Mouse (Mus musculus) embryonic facial prominence, embryonic 11.5 days (tissue): ENCODE results near the gene Pcnt. TPM values are rescaled to one million over a fixed set of nuclear protein-coding genes. Genes with fewer than 3 reads are reported as not detected.

Experiments used
- ATAC-seq: fragments of 200-750 bp; cut with Nextera tagmentation; replicated peaks from 2 replicates; pipeline ENCODE4 v1.8.0; 2017; ENCODE audit warnings: low read depth; ENCODE audit not compliant: insufficient number of reproducible peaks, low FRiP score, low TSS enrichment
- DNase-seq: peaks from one replicate; pipeline ENCODE4 v3.0.0-alpha.2; 2015; ENCODE audit warnings: low spot score
- H3K27ac ChIP-seq: fragments of 300-500 bp; sonication (generic); replicated peaks from 2 replicates; pipeline ENCODE4 v1.5.1; 2014; ENCODE audit warnings: mild to moderate bottlenecking, low read depth, low read length, control low read depth
- H3K27me3 ChIP-seq: fragments of 300-500 bp; sonication (generic); 2 replicates; pipeline ENCODE4 v1.6.1; 2014; ENCODE audit warnings: mild to moderate bottlenecking, low read length, moderate library complexity, mixed read lengths; ENCODE audit not compliant: control insufficient read depth, insufficient read depth
- H3K36me3 ChIP-seq: fragments of 300-500 bp; sonication (generic); replicated peaks from 2 replicates; pipeline ENCODE4 v1.6.1; 2014; ENCODE audit warnings: low read depth, mild to moderate bottlenecking, low read length, moderate library complexity, mixed read lengths; ENCODE audit not compliant: control insufficient read depth, insufficient read depth
- H3K4me1 ChIP-seq: fragments of 300-500 bp; sonication (generic); 2 replicates; pipeline ENCODE4 v1.6.1; 2014; ENCODE audit warnings: low read length, mixed read lengths; ENCODE audit not compliant: control insufficient read depth, insufficient read depth
- H3K4me2 ChIP-seq: fragments of 300-500 bp; sonication (generic); 2 replicates; pipeline ENCODE4 v1.6.1; 2014; ENCODE audit warnings: low read depth, mild to moderate bottlenecking, control low read depth, low read length, moderate library complexity
- H3K4me3 ChIP-seq: fragments of 300-500 bp; sonication (generic); 2 replicates; pipeline ENCODE4 v1.5.1; 2014; ENCODE audit warnings: low read depth, low read length, control low read depth
- H3K9ac ChIP-seq: fragments of 300-500 bp; sonication (generic); replicated peaks from 2 replicates; pipeline ENCODE4 v1.6.1; 2014; ENCODE audit warnings: mild to moderate bottlenecking, control low read depth, low read length
- H3K9me3 ChIP-seq: fragments of 300-500 bp; sonication (generic); replicated peaks from 2 replicates; pipeline ENCODE4 v1.6.1; 2016; ENCODE audit warnings: mild to moderate bottlenecking, low read length, inconsistent platforms, mixed read lengths; ENCODE audit not compliant: control insufficient read depth
- WGBS: fragments of 180-500 bp; shearing (Covaris S2); extraction: QIAGEN DNeasy Blood & Tissue Kit; methylation state at CpG from one replicate; pipeline ENCODE4 v1.1.7; 2014; 5-methylcytosine and 5-hydroxymethylcytosine counted together
- polyA plus RNA-seq: library from polyadenylated mRNA; unstranded; fragments of >200 nt; fragmentation: Nextera tagmentation; extraction: Ambion mirVana; gene quantifications from 2 replicates; pipeline ENCODE4 v1.2.1, GENCODE M21; 2014

Gene Pcnt
- polyA plus RNA-seq, 1 experiment from 2014 or later: 14.3 TPM

- Histone ChIP-seq H3K27ac (no peak overlapping the region), H3K9me3 (no peaks in the 10 kb centered on the region), H3K36me3 (no peaks in the 10 kb centered on the region), H3K4me2 (no peak overlapping the region), H3K4me1 (no peaks in the 10 kb centered on the region), H3K27me3 (no peaks in the 10 kb centered on the region), H3K9ac (no peak overlapping the region), H3K4me3 (no peak overlapping the region)
- 77% methylated on average over 2 of the region's 2 CpGs for WGBS
- ATAC-seq: no peak
- DNase-seq: no peak
These were observed 110.5 kb downstream of the Pcnt start for GRCm38 (mm10) chr10:76332040-76332439.

- DNase-seq (no peak), ATAC-seq (no peak)
- H3K27me3 ChIP-seq: no peaks in the 10 kb centered on the region
- H3K4me3 ChIP-seq: no peak overlapping the region
- no peaks in the 10 kb centered on the region for H3K9me3 ChIP-seq
- H3K4me1 ChIP-seq: no peaks in the 10 kb centered on the region
- no peaks in the 10 kb centered on the region for H3K36me3 ChIP-seq
- 81% methylated on average over 4 of the region's 4 CpGs for WGBS
- no peak overlapping the region for H3K9ac ChIP-seq
- no peak overlapping the region for H3K4me2 ChIP-seq
- H3K27ac ChIP-seq: no peak overlapping the region
These were observed 113.5 kb downstream of the Pcnt start for GRCm38 (mm10) chr10:76329093-76329492.

- WGBS: 94% methylated on average over 3 of the region's 3 CpGs
- ATAC-seq: no peak
- H3K4me3 ChIP-seq: no peak overlapping the region
- no peak overlapping the region for H3K27ac ChIP-seq
- H3K4me1 ChIP-seq: no peaks in the 10 kb centered on the region
- no peaks in the 10 kb centered on the region for H3K9me3 ChIP-seq
- no peaks in the 10 kb centered on the region for H3K27me3 ChIP-seq
- H3K36me3 ChIP-seq: no peaks in the 10 kb centered on the region
- no peak for DNase-seq
- H3K4me2 ChIP-seq: no peak overlapping the region
- H3K9ac ChIP-seq: no peak overlapping the region
These were observed 114.0 kb downstream of the Pcnt start for GRCm38 (mm10) chr10:76328574-76328973.

- no peaks in the 10 kb centered on the region for H3K9me3 ChIP-seq
- no peak overlapping the region for H3K9ac ChIP-seq
- no peak for ATAC-seq
- no peak overlapping the region for H3K4me2 ChIP-seq
- no peak overlapping the region for H3K4me3 ChIP-seq
- no peaks in the 10 kb centered on the region for H3K36me3 ChIP-seq
- no peaks in the 10 kb centered on the region for H3K27me3 ChIP-seq
- WGBS: 75% methylated on average over 6 of the region's 6 CpGs
- no peaks in the 10 kb centered on the region for H3K4me1 ChIP-seq
- H3K27ac ChIP-seq: no peak overlapping the region
- peak; percentile 40 for DNase-seq
These were observed 116.1 kb downstream of the Pcnt start for GRCm38 (mm10) chr10:76326304-76327006.

GRCm38 (mm10) chr10:76317623-76318022 lies 125.0 kb downstream of the Pcnt start:
- H3K27ac ChIP-seq: no peak overlapping the region
- H3K4me3 ChIP-seq: no peak overlapping the region
- H3K9ac ChIP-seq: no peak overlapping the region
- peaks cover 5% of the 10 kb centered on the region for H3K36me3 ChIP-seq
- DNase-seq: no peak
- H3K4me2 ChIP-seq: no peak overlapping the region
- H3K4me1 ChIP-seq: no peaks in the 10 kb centered on the region
- no peaks in the 10 kb centered on the region for H3K27me3 ChIP-seq
- no peak for ATAC-seq
- 88% methylated on average over 12 of the region's 12 CpGs for WGBS
- H3K9me3 ChIP-seq: no peaks in the 10 kb centered on the region

- Histone ChIP-seq H3K9ac (no peak overlapping the region), H3K27ac (no peak overlapping the region), H3K36me3 (peaks cover 5% of the 10 kb centered on the region), H3K4me3 (no peak overlapping the region), H3K27me3 (no peaks in the 10 kb centered on the region), H3K4me1 (no peaks in the 10 kb centered on the region), H3K4me2 (no peak overlapping the region), H3K9me3 (no peaks in the 10 kb centered on the region)
- 75% methylated on average over 7 of the region's 7 CpGs for WGBS
- no peak for ATAC-seq
- no peak for DNase-seq
These were observed 126.4 kb downstream of the Pcnt start for GRCm38 (mm10) chr10:76316194-76316593.

GRCm38 (mm10) chr10:76306738-76307137 lies 135.8 kb downstream of the Pcnt start:
- Histone ChIP-seq H3K27me3 (no peaks in the 10 kb centered on the region), H3K4me3 (no peak overlapping the region), H3K36me3 (no peaks in the 10 kb centered on the region; the same call in 1 of the 2 replicates), H3K9me3 (no peaks in the 10 kb centered on the region), H3K27ac (no peak overlapping the region), H3K4me2 (no peak overlapping the region), H3K9ac (no peak overlapping the region), H3K4me1 (no peaks in the 10 kb centered on the region)
- WGBS: 92% methylated on average over 9 of the region's 9 CpGs
- no peak for ATAC-seq
- DNase-seq: no peak
